Mouse (Mus musculus): ENCODE measurements around the gene Cyp3a41b.
"Not testable (repeated sequence)": the region's sequence is repeated elsewhere in the genome, so short reads cannot be mapped to it uniquely, and the experiment has no call there.

The Cyp3a41b gene

DNA sequence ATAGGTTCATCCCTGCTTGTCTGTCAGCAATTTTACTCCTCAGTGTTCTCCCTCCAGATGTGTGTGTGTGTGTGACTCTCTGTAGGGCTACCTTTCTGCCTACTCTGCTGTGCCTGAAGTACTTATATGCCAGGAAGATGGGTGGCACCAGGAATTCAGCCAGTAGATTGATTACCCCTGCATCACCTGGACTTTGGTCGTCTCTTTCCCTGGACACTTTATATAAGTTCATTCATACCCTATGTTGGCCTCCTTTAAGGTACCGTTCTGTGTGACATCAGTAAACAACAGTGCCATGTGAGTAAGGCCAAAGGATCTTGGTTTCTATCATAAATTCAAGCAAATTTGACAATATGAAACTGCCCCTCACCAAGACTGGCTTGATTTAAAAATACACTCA is at the start of gene Cyp3a41b:
TSS of gene Cyp3a41b (minus strand) at position 101 of the 400 bp plus-strand sequence.
- not testable (repeated sequence) for DNase-seq

DNA sequence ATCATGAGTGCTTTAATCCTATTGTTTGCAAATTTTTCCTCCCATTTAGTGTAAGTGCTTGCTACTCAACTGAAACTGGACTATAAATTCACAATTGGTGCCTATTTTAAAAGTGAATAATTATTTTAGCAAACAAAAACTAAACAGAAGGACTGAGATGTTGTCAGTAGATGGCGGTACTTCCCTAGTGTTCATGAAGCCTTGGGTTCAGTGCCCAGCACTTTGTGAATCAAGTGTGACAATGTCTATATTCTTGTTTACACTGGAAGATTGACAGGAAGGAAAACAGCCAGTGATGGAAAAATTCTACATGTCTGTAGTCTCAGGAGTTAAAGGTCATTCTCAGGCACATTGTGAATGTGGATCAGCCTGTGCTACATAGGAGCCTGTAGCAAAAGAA is 47.8 kb upstream of the Cyp3a41b start:
- DNase-seq = not testable (repeated sequence)

DNA sequence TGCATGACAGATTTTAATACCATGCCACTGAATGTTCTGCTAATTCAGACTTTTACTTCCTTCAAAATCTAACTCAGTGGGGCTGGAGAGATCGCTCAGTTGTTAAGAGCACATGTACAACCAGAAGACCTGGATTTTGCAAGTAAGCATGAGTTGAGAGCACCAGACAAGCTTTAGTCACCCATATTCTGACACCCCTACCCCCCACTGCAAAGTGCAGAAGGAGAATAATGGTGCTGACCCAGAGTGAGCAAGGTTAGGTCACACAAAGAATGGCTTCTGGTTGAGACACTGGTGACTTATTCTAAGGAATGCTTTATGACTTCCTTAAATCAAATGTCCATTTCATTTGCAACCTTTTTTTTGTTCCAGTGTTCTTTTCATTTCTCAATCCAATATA is 20.4 kb upstream of the Cyp3a41b start:
- not testable (repeated sequence) for DNase-seq

DNA sequence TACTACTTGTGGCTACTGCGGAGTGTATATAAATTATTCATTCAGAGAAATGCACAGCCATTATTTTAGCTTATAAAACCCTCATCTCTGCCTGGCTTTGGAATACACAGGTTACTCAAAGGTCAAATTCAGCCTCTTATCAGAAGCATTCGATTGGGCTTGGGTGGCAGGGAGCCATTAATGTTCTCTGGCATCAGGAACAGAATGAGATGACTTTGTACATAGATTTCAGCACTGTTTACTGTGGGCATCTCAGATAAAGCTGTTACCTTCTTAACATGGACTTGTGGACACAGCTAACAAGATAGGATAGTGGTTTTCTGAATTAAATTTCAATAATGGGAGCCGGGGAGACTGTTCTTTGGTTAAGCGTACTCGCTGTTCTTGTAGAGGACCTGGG is 13.3 kb upstream of the Cyp3a41b start:
- DNase-seq = not testable (repeated sequence)

DNA sequence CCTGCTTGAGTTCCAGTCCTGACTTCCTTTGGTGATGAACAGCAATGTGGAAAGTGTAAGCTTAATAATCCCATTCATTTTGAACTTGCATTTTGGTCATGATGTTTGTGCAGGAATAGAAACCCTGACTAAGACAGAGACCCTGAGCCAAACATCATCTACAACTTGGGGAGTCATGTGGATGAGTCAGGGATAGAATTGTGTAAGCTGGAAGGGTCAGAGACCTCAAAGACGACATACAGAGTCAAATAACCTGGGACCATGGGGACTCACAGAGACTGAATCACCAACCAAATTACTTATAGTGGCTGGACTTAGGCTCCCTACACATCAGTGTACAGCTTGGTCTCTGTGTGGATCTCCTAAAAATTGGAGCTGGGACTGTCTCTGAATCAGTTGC is 7.2 kb downstream of the Cyp3a41b start:
- DNase-seq = not testable (repeated sequence)

DNA sequence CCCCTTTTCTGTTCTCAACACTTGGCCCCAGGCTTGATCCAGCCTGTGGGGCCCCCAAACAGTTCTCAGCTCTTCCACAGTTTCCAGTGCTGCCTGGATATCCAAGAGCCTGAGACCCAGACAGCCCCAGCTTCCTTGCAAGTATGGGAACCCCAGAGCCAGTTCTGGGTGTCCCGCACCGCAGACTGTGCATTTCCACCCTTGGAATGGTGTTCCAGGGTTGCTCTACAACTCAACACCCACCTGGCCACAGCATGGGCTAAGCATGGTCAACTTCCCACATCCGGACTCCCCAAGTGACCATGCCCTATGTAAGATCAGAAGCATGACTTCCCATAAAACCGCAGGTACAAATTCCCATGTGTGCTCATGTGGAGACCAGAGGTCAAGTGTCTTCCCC is 8.9 kb downstream of the Cyp3a41b start:
- DNase-seq = not testable (repeated sequence)

DNA sequence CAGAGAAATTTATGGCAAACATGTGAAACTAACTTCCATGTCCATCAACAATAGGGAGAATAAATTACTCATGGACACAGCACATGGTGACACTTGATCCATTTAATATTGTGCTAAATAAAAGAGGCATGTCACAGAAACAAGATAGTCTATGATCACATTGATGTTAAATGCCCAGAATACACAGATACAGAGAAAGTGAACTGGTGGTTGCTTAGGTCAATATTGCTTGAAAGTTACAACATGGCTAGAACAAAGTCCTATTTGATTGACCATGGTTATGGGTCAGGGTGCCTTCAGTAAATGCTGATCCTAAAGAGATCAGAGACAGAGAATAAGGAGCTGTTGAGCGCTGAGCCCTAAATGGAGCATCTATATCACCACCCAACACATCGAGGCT is 12.6 kb downstream of the Cyp3a41b start:
- DNase-seq = not testable (repeated sequence)
